Mouse (Mus musculus) heart, adult 2 months (tissue): ENCODE measurements around the gene Nkg7. TPM values are rescaled to one million over a fixed set of nuclear protein-coding genes. Genes with fewer than 3 reads are reported as not detected.

Experiments used
- DNase-seq, 2 experiments: peaks; one replicate each; pipeline ENCODE4 v3.0.0; 2021
- H3K27ac ChIP-seq: fragments of 200-600 bp; 2 replicates; pipeline ENCODE4 v1.8.1; 2022
- H3K27me3 ChIP-seq: fragments of 200-500 bp; 2 replicates; pipeline ENCODE4 v1.6.1; 2012; ENCODE audit warnings: mild to moderate bottlenecking, low read length, inconsistent platforms, mixed read lengths; ENCODE audit not compliant: control insufficient read depth, insufficient read depth
- H3K36me3 ChIP-seq: fragments of 200-500 bp; 2 replicates; pipeline ENCODE4 v1.6.1; 2012; ENCODE audit warnings: low read length, inconsistent platforms; ENCODE audit not compliant: control insufficient read depth, insufficient read depth
- H3K4me1 ChIP-seq: fragments of 200-500 bp; 2 replicates; pipeline ENCODE4 v1.6.1; 2011; ENCODE audit warnings: low read length; ENCODE audit not compliant: control insufficient read depth, insufficient read depth
- H3K4me3 ChIP-seq: fragments of 200-600 bp; 2 replicates; pipeline ENCODE4 v1.8.1; 2022
- H3K79me2 ChIP-seq: fragments of 200-500 bp; replicated peaks from 2 replicates; pipeline ENCODE4 v1.6.1; 2012; ENCODE audit warnings: mild to moderate bottlenecking, inconsistent platforms, low read length, moderate library complexity, mixed read lengths; ENCODE audit not compliant: control insufficient read depth, insufficient read depth
- H3K9ac ChIP-seq: fragments of 200-500 bp; 2 replicates; pipeline ENCODE4 v1.6.1; 2012; ENCODE audit warnings: low read depth, mild to moderate bottlenecking, control low read depth, inconsistent platforms, low read length, mixed read lengths
- CTCF ChIP-seq: fragments of 200-600 bp; IDR thresholded peaks from 2 replicates; pipeline ENCODE4 v1.8.1; 2022; ENCODE audit warnings: antibody characterized with exemption, mild to moderate bottlenecking, moderate library complexity
- EP300 ChIP-seq: fragments of 200-500 bp; IDR thresholded peaks from 2 replicates; pipeline ENCODE4 v1.6.1; 2011; ENCODE audit warnings: low read depth, low read length, control low read depth; ENCODE audit not compliant: insufficient read depth
- POLR2A ChIP-seq: fragments of 200-500 bp; IDR thresholded peaks from 2 replicates; pipeline ENCODE4 v1.6.1; 2011; ENCODE audit warnings: mild to moderate bottlenecking, low read depth, low read length, control low read depth; ENCODE audit not compliant: insufficient read depth
- WGBS: fragments of 180-500 bp; shearing (Covaris S2); methylation state at CpG from one replicate; pipeline ENCODE4 v1.1.7; 2018; 5-methylcytosine and 5-hydroxymethylcytosine counted together
- intact Hi-C: fragments of 180-260 bp; cut with DNase I; formaldehyde crosslinking; loops from one replicate; pipeline ENCODE4 v1.15.1; 2025
- polyA plus RNA-seq: library from polyadenylated mRNA; depleted of rRNA; stranded (reverse); fragments of >200 nt; gene quantifications from 2 replicates; pipeline ENCODE4 v1.2.3, GENCODE M21; 2012
- total RNA-seq, 2 experiments: library from RNA; stranded (reverse); gene quantifications; 2 replicates each; pipeline ENCODE4 v1.2.3; 2021

Nkg7 gene
- total and polyA plus RNA-seq, 3 experiments, result 4.9 TPM; not detected in 2

- Histone ChIP-seq H3K79me2 (no peaks in the 10 kb centered on the region), H3K9ac (no peak overlapping the region), H3K27ac (no peak overlapping the region), H3K4me1 (no peaks in the 10 kb centered on the region; the same call in 1 of the 2 replicates), H3K27me3 (no peaks in the 10 kb centered on the region), H3K4me3 (no peak overlapping the region), H3K36me3 (no peaks in the 10 kb centered on the region)
- TF ChIP-seq CTCF (no peak), EP300 (no peak), POLR2A (no peak)
- no peak for DNase-seq
- 91% methylated on average over 3 of the region's 3 CpGs for WGBS
- intact Hi-C loops, result loop anchor here (5.0 kb wide), 2 partner anchors 129 to 231 kb away; partner anchors contain the start of genes Ctu1 and Zfp715
These were observed 4.2 kb downstream of the Nkg7 start for GRCm38 (mm10) chr7:43441071-43441470.

- Histone ChIP-seq H3K36me3 (no peaks in the 10 kb centered on the region), H3K4me3 (peak overlapping the region; percentile 55), H3K27ac (peak overlapping the region; percentile 98), H3K27me3 (no peaks in the 10 kb centered on the region), H3K79me2 (no peaks in the 10 kb centered on the region), H3K4me1 (peaks cover under 1% of the 10 kb centered on the region; the same call in 1 of the 2 replicates), H3K9ac (peak overlapping the region; percentile 70)
- TF ChIP-seq POLR2A, result no peak
- TF ChIP-seq EP300, result no peak
- no peak for TF ChIP-seq CTCF
- WGBS, result 30% methylated on average over 9 of the region's 9 CpGs
- intact Hi-C loops, result loop anchor here (5.0 kb wide), 2 partner anchors 130 to 230 kb away; partner anchors contain the start of genes Ctu1 and Zfp715
- no peak for DNase-seq
These were observed 5.8 kb downstream of the Nkg7 start for GRCm38 (mm10) chr7:43442684-43443083.

GRCm38 (mm10) chr7:43443126-43443916, 6.4 kb downstream of the Nkg7 start:
- Histone ChIP-seq H3K27ac (peak overlapping the region; percentile 98), H3K4me1 (peaks cover 2% of the 10 kb centered on the region; the same call in 1 of the 2 replicates), H3K4me3 (peak overlapping the region; percentile 55), H3K27me3 (no peaks in the 10 kb centered on the region), H3K36me3 (no peaks in the 10 kb centered on the region), H3K9ac (peak overlapping the region; percentile 70), H3K79me2 (no peaks in the 10 kb centered on the region)
- WGBS, result under 1% methylated on average over 36 of the region's 36 CpGs
- TF ChIP-seq EP300, result peak; percentile 70; the same call in 1 of the 2 replicates
- TF ChIP-seq CTCF, result no peak
- TF ChIP-seq POLR2A, result peak; percentile 37
- peak; percentile 85 to 90 for DNase-seq
- intact Hi-C loops, result loop anchor here (5.0 kb wide), 2 partner anchors 131 to 229 kb away; partner anchors contain the start of genes Ctu1 and Zfp715

GRCm38 (mm10) chr7:43443917-43444293, 7.0 kb downstream of the Nkg7 start, which contains the start of the genes Etfb and Gm45233:
Gene Etfb (plus strand): TSS chr7:43444083.
Gene Gm45233 (plus strand): TSS chr7:43444128.
- Histone ChIP-seq H3K4me1 (peaks cover 4% of the 10 kb centered on the region; the same call in 1 of the 2 replicates), H3K79me2 (no peaks in the 10 kb centered on the region; the same call in 1 of the 2 replicates), H3K9ac (peak within 1 kb of the TSS; percentile 80), H3K27ac (peak within 1 kb of the TSS; percentile 98), H3K4me3 (peak within 1 kb of the TSS; percentile 55), H3K36me3 (no peaks in the 10 kb centered on the region), H3K27me3 (no peaks in the 10 kb centered on the region)
- TF ChIP-seq POLR2A, result peak; percentile 98
- no peak for TF ChIP-seq CTCF
- TF ChIP-seq EP300, result 0 out of 2 replicates have a peak, but pooled peaks have one; percentile 66
- intact Hi-C loops, result loop anchor here (5.0 kb wide), 2 partner anchors 132 to 228 kb away; partner anchors contain the start of genes Ctu1 and Zfp715
- WGBS, result under 1% methylated on average over 27 of the region's 27 CpGs
- peak; percentile 92 to 98 for DNase-seq

GRCm38 (mm10) chr7:43447801-43448200, 10.9 kb downstream of the Nkg7 start:
- Histone ChIP-seq H3K79me2 (no peaks in the 10 kb centered on the region; the same call in 1 of the 2 replicates), H3K4me3 (no peak overlapping the region), H3K27me3 (no peaks in the 10 kb centered on the region), H3K9ac (no peak overlapping the region), H3K36me3 (no peaks in the 10 kb centered on the region), H3K4me1 (peaks cover 5% of the 10 kb centered on the region; the same call in 1 of the 2 replicates), H3K27ac (peak overlapping the region; percentile 31)
- intact Hi-C loops, result loop anchor here (5.0 kb wide), 1 partner anchor 134 kb away; no protein-coding TSS in a partner anchor
- 54% methylated on average over 4 of the region's 4 CpGs for WGBS
- TF ChIP-seq CTCF (no peak), EP300 (no peak), POLR2A (no peak)
- peak in 1 of 2 experiments; percentile 16 for DNase-seq
